Mouse (Mus musculus) limb, embryonic 13.5 days (tissue): Measurements from ENCODE around the gene Rxrg. TPM values are rescaled to one million over a fixed set of nuclear protein-coding genes. Genes with fewer than 3 reads are reported as not detected.

Experiments
- ATAC-seq: fragments of 200-750 bp; cut with Nextera tagmentation; 2 replicates; pipeline ENCODE4 v1.8.0; 2017; ENCODE audit warnings: low read depth, moderate number of reproducible peaks, moderate TSS enrichment; ENCODE audit not compliant: low FRiP score
- H3K27ac ChIP-seq: fragments of 300-500 bp; sonication (generic); 2 replicates; pipeline ENCODE4 v1.5.1; 2015; ENCODE audit warnings: inconsistent platforms, mild to moderate bottlenecking, moderate library complexity
- H3K27me3 ChIP-seq: fragments of 300-500 bp; sonication (generic); 2 replicates; pipeline ENCODE4 v1.6.1; 2015; ENCODE audit warnings: mild to moderate bottlenecking, inconsistent platforms
- H3K36me3 ChIP-seq: fragments of 300-500 bp; sonication (generic); 2 replicates; pipeline ENCODE4 v1.6.1; 2015; ENCODE audit warnings: inconsistent platforms, mild to moderate bottlenecking, moderate library complexity
- H3K4me1 ChIP-seq: fragments of 300-500 bp; sonication (generic); 2 replicates; pipeline ENCODE4 v1.6.1; 2015; ENCODE audit warnings: inconsistent platforms
- H3K4me2 ChIP-seq: fragments of 300-500 bp; sonication (generic); replicated peaks from 2 replicates; pipeline ENCODE4 v1.6.1; 2015; ENCODE audit warnings: inconsistent platforms, mild to moderate bottlenecking, moderate library complexity
- H3K4me3 ChIP-seq: fragments of 300-500 bp; sonication (generic); 2 replicates; pipeline ENCODE4 v1.5.1; 2015; ENCODE audit warnings: moderate library complexity, mild to moderate bottlenecking, inconsistent platforms
- H3K9ac ChIP-seq: fragments of 300-500 bp; sonication (generic); 2 replicates; pipeline ENCODE4 v1.6.1; 2015; ENCODE audit warnings: mild to moderate bottlenecking, inconsistent platforms
- H3K9me3 ChIP-seq: fragments of 300-500 bp; sonication (generic); 2 replicates; pipeline ENCODE4 v1.6.1; 2016; ENCODE audit warnings: inconsistent platforms
- WGBS: fragments of 180-500 bp; shearing (Covaris S2); methylation state at CpG from one replicate; pipeline ENCODE4 v1.1.7; 2015; 5-methylcytosine and 5-hydroxymethylcytosine counted together
- polyA plus RNA-seq: library from polyadenylated mRNA; unstranded; fragments of >200 nt; fragmentation: Nextera tagmentation; extraction: Ambion mirVana; gene quantifications from 2 replicates; pipeline ENCODE4 v1.2.1, GENCODE M21; 2015

Rxrg gene
- polyA plus RNA-seq = 21.2 and 25.7 TPM in 2 replicates

DNA sequence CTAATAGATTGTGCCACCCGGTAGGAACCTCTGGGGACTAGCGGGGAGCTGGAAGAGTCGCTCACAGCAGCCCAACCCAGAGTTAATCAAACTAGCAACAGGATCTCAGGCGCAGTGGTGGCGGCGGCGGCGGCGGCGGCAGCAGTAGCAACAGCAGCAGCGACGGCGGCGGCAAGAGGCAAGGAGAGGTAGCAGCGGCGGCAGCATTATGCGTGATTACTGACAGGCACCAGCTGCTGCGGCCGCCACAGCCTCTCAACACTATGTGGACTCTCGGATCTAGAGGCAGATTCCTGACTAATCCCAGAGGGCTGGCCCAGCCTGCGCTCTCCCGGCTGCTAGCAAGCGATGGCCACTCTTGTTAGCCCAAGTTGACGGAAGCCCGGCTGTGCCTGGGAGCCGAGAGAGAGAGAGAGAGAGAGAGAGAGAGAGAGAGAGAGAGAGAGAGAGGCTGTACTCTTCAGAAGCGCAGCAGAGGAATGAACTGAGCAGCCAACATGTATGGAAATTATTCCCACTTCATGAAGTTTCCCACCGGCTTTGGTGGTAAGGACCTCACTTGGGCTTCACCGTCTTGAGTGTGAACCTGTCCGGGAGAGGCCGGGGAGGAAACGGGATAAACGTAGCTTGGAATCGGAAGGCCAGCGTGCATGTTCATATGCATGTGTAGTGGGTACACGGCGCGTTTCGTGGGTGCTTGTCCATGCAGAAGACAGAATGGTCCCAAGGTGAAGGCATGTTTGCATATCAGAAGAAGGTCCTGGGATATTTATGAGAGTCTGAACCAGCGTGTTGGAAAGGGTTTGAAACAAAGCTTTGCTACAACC is at the start of gene Rxrg:
Gene Rxrg, plus strand, starts transcription at position 130 of the 827 bp plus-strand sequence.
- Histone ChIP-seq H3K27me3 (peaks cover 56% of the 10 kb centered on the region), H3K27ac (peak within 1 kb of the TSS; percentile 6; the same call in 1 of the 2 replicates), H3K9ac (peak within 1 kb of the TSS; percentile 65), H3K4me3 (peak within 1 kb of the TSS; percentile 47), H3K4me1 (peaks cover 24% of the 10 kb centered on the region), H3K4me2 (peak within 1 kb of the TSS; percentile 80), H3K9me3 (no peaks in the 10 kb centered on the region), H3K36me3 (no peaks in the 10 kb centered on the region)
- WGBS = 1% methylated on average over 40 of the region's 40 CpGs
- ATAC-seq = peak; percentile 90

DNA sequence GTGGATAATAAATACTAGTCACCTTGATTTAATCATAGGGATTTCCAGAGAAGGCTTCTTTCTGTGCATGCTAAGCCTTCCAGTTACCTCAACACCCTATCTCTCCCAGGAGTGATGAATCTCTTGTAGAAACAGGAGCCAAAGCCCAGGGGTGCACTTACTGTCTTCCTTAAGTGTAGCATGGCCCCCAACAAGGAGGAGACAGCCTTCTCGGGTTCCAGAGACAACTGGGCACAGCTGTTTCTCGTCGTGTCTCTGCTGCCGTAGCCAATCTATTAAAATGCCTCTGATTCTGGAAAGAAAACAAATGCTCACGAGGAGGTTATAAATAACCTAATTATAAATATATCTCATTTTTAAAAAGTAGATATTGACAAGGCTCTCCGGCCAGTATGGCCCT is 48.9 kb upstream of the Rxrg start:
- no peaks in the 10 kb centered on the region for H3K36me3 ChIP-seq
- 16% methylated on average over 6 of the region's 6 CpGs for WGBS
- no peak overlapping the region for H3K4me2 ChIP-seq
- no peak overlapping the region for H3K9ac ChIP-seq
- 0 out of 2 replicates have a peak, but pooled peaks cover 4% of the 10 kb centered on the region for H3K27me3 ChIP-seq
- H3K4me3 ChIP-seq = no peak overlapping the region
- H3K27ac ChIP-seq = no peak overlapping the region
- no peak for ATAC-seq
- no peaks in the 10 kb centered on the region for H3K9me3 ChIP-seq
- peaks cover 37% of the 10 kb centered on the region for H3K4me1 ChIP-seq

DNA sequence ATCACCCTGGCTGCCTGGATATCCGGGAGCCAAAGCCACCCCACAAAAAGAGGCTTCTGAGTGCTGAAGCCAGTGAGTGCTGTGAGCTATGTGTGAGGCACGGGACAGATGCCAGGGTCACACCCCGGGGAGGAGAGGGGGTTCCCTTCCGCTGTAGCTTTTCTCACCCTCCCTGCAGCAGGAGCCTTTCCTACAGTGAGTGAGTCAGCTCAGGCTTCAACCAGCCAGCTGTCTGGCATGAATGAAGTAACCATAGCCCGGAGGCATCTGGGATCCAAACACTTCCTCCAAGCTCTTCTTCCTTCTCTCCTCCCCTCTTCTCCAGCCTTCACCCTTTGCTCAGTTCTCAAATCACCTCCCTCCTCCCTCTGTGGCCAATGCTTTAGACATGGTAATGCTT is 46.6 kb upstream of the Rxrg start:
- Histone ChIP-seq H3K9ac (no peak overlapping the region), H3K36me3 (no peaks in the 10 kb centered on the region), H3K4me1 (peaks cover 40% of the 10 kb centered on the region), H3K4me2 (peak overlapping the region; percentile 12; the same call in 1 of the 2 replicates), H3K4me3 (no peak overlapping the region), H3K27me3 (0 out of 2 replicates have a peak, but pooled peaks cover 4% of the 10 kb centered on the region), H3K9me3 (no peaks in the 10 kb centered on the region), H3K27ac (no peak overlapping the region)
- WGBS = 20% methylated on average over 5 of the region's 5 CpGs
- ATAC-seq = peak; percentile 60; the same call in 1 of the 2 replicates

DNA sequence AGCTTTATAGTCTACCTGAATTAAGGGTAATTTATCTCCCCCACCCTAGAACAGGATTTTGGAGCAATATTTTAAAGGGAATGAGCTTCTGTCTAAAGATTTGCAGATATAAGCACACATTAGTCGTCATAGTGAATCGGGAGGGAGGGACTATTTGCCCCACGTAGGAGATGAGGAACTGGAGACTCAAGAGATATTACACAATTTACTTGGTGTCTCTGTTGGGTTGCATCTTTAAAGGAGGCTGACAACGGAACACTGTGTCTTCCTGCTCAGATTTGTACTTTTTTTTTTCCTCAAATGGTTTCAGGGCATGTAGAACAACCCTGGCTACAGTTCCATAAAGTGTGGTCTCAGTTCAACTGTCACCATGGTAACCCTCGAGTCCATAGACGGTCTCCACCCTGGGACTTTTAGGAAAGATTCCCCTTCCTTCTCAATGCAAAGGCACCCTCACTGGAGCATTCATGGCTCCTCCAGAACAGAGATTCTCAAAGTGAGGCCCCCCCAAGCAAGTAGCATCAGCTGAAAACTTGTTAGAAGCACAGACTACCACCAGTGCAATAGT is 44.1 kb upstream of the Rxrg start:
- Histone ChIP-seq H3K9me3 (no peaks in the 10 kb centered on the region), H3K4me1 (peaks cover 40% of the 10 kb centered on the region), H3K9ac (no peak overlapping the region), H3K4me2 (no peak overlapping the region), H3K36me3 (no peaks in the 10 kb centered on the region), H3K27me3 (0 out of 2 replicates have a peak, but pooled peaks cover 4% of the 10 kb centered on the region), H3K27ac (no peak overlapping the region), H3K4me3 (no peak overlapping the region)
- WGBS = 60% methylated on average over 6 of the region's 6 CpGs
- ATAC-seq = no peak

DNA sequence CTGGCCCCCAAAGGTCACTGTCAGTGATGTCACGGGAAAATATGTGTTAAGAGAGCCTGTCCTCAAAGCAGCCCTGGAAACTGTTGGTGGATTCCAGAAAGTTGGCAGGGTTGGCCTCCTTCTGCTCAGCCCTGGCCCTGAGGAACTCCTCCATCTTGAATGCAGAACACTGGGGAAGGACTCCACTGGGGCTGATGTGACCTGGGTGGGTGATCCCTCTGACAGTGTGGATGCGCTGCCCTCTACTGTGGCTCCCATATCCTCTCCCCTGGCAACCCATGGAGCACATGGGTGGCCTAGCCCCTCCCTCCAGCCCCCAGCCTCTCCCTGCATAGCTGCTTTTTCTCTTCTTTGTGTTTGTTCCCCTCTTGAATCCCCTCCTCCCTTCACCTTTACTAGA is 31.6 kb upstream of the Rxrg start:
- H3K4me1 ChIP-seq = no peaks in the 10 kb centered on the region
- H3K9ac ChIP-seq = no peak overlapping the region
- ATAC-seq = no peak
- H3K9me3 ChIP-seq = no peaks in the 10 kb centered on the region
- no peaks in the 10 kb centered on the region for H3K36me3 ChIP-seq
- H3K4me2 ChIP-seq = no peak overlapping the region
- H3K27ac ChIP-seq = no peak overlapping the region
- no peaks in the 10 kb centered on the region for H3K27me3 ChIP-seq
- WGBS = 74% methylated on average over 2 of the region's 2 CpGs
- H3K4me3 ChIP-seq = no peak overlapping the region

DNA sequence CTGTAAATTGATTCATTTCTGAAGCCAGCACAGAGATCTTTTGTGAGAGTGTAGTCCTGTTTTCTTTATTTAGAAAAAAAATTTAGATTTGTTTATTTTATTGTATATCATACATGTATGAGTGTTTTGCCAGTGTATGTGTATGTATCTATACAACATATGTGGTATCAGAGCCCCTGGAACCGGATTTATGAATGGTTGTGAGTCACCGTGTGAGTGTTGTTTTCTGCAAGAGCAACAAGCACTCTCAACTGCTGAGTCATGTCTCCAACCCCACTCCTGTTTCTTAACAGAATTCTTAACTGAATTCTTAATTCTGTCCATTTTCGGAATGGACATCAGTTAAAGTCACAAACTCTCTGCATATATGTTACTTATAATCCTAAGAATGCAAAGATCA is 19.1 kb upstream of the Rxrg start:
- no peak for ATAC-seq
- WGBS = 72% methylated on average over 3 of the region's 3 CpGs
- H3K4me1 ChIP-seq = no peaks in the 10 kb centered on the region
- H3K27ac ChIP-seq = no peak overlapping the region
- no peak overlapping the region for H3K9ac ChIP-seq
- no peaks in the 10 kb centered on the region for H3K9me3 ChIP-seq
- H3K36me3 ChIP-seq = no peaks in the 10 kb centered on the region
- H3K4me2 ChIP-seq = no peak overlapping the region
- H3K27me3 ChIP-seq = no peaks in the 10 kb centered on the region
- H3K4me3 ChIP-seq = no peak overlapping the region

DNA sequence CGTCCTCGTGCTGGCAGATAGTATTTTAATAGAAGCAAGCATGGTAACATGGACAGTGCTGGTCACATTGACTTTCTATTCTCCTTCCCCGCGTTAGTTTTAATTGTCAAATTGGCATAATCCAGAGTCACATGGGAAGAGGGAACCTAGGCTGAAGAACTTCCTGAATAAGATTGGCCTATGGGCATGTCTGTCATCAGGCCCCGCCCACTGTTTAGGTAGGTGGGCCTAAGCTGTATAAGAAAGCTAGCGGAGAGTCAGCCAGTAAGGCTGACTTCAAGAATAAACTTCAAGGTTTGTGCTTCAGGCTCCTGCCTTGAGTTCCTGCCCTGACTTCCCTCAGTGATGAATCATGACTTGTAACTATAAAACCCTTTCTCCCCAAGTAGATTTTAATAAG is 15.0 kb upstream of the Rxrg start:
- Histone ChIP-seq H3K9ac (no peak overlapping the region), H3K4me1 (no peaks in the 10 kb centered on the region), H3K27ac (no peak overlapping the region), H3K4me2 (no peak overlapping the region), H3K4me3 (no peak overlapping the region), H3K27me3 (no peaks in the 10 kb centered on the region), H3K36me3 (no peaks in the 10 kb centered on the region), H3K9me3 (no peaks in the 10 kb centered on the region)
- ATAC-seq = no peak
- WGBS = 61% methylated on average over 6 of the region's 6 CpGs

DNA sequence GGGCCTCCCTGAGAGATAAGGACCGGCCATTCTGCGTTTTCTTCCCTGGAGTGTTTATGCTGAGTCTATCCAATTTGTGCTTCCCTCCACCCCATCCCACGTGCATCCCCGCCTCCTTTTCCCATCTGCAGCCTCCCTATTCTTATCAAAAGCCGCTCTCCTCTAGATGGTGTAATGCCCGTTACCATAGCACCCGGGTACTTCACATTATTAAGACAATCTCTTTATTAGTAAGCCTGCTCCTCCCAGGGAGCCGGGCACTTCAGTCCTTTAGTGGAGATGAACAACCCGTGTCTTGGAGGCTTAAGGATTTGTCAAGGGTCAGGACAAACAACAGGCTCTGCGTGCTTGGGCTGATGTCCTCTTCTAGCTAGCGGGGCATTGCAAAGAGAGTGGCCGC is 14.3 kb upstream of the Rxrg start:
- WGBS = 82% methylated on average over 12 of the region's 12 CpGs
- H3K9ac ChIP-seq = no peak overlapping the region
- no peak overlapping the region for H3K27ac ChIP-seq
- H3K9me3 ChIP-seq = no peaks in the 10 kb centered on the region
- H3K4me2 ChIP-seq = no peak overlapping the region
- ATAC-seq = no peak
- no peaks in the 10 kb centered on the region for H3K36me3 ChIP-seq
- H3K27me3 ChIP-seq = no peaks in the 10 kb centered on the region
- H3K4me3 ChIP-seq = no peak overlapping the region
- no peaks in the 10 kb centered on the region for H3K4me1 ChIP-seq

DNA sequence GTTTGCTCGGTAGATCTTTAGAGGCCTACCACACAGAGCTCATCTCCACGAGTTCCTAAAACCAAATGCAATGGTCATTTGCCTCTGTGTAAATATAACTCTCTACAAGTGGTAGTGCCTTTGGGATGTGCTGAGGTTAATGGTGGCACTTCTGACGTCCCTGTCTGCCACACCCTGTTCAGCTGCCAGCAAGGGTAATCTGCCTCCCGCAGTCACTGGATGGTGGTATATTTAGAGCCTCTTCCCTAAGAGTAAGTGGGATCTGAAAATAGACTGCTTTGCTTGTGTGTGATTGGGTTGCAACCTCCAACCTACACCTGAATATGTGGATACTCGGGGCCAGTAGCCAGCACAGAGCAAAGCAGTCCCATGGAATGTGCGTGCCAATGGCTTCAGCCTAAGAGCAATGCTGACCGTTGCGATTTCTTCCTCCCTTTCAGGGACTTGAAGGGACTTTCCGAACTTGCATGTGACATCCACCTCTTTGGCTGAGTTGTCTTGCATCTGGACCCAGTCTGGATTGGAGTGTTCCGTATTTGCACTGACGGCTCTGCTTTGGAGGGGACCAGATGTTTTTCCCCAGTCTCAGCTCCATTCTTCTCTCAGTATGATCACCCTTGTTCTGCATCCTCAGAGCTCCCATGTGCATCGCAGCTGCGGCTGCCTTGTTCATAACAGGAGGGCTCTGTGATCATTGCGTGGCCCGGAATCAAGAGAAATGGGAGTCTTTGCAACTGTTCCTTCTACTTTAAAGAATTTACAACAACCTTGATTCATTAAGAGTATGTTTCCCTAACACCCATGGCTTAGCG is 9.2 kb upstream of the Rxrg start:
- Histone ChIP-seq H3K4me3 (no peak overlapping the region), H3K36me3 (no peaks in the 10 kb centered on the region), H3K9me3 (no peaks in the 10 kb centered on the region), H3K27ac (no peak overlapping the region), H3K9ac (no peak overlapping the region), H3K4me2 (no peak overlapping the region), H3K4me1 (no peaks in the 10 kb centered on the region), H3K27me3 (peaks cover 5% of the 10 kb centered on the region)
- no peak for ATAC-seq
- 73% methylated on average over 16 of the region's 16 CpGs for WGBS

DNA sequence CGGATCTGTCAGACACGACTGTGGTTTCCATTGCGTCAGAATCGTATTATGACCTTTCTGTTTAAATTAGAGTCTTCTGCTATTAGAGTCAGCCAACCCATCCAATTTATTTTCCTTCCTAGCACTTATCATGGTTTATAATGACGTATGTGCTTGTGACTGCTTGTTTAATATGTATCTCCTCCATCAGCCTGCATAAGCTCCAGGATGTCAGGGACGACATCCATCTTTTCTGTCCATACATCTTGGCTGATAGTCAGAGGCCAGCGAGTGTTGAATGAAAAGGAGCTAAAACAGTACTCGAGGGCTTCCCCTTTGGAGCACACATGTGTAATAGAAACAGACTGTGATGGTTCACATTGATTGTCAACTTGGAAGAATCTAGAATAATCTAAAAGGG is 6.0 kb upstream of the Rxrg start:
- Histone ChIP-seq H3K4me2 (no peak overlapping the region), H3K36me3 (no peaks in the 10 kb centered on the region), H3K9me3 (no peaks in the 10 kb centered on the region), H3K27me3 (peaks cover 20% of the 10 kb centered on the region), H3K4me1 (no peaks in the 10 kb centered on the region), H3K4me3 (no peak overlapping the region), H3K9ac (no peak overlapping the region), H3K27ac (no peak overlapping the region)
- no peak for ATAC-seq
- WGBS = 87% methylated on average over 8 of the region's 8 CpGs

DNA sequence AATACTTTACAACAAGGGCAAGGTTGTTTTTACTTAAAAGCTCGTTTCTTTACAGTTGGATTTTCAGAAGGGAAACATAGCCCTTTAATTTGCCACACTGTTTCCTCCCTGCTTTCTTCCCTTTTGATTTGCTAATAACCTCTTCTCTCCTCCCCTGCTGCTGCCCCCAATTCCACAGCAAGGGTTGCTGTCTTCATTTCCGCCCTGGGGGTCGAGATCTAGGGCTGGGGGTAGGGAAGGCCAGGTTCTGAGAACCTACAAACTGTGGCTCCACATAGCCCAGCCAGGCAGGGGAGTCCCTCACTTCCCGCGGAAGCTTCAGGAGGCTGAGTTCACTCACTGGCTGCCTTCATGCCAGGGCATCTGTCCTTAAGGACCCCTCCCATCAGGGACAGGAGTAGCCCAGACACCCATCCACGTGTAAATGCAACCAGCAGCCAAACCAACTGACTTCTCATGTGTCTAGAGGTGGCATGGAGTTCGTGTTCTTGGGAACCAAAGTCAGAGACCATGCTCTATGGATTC is 1.1 kb downstream of the Rxrg start:
- Histone ChIP-seq H3K4me2 (peak overlapping the region; percentile 80), H3K27ac (no peak overlapping the region), H3K4me3 (peak overlapping the region; percentile 47), H3K27me3 (peaks cover 56% of the 10 kb centered on the region), H3K4me1 (peaks cover 24% of the 10 kb centered on the region), H3K9me3 (no peaks in the 10 kb centered on the region), H3K36me3 (no peaks in the 10 kb centered on the region), H3K9ac (0 out of 2 replicates have a peak overlapping the region, but pooled peaks have one; percentile 19)
- WGBS = 9% methylated on average over 7 of the region's 7 CpGs
- no peak for ATAC-seq
